Mouse (Mus musculus) 416B (cell line): ENCODE measurements around the gene Btbd11.

Source experiments
- DNase-seq: peaks from one replicate; pipeline ENCODE4 v3.0.0; 2011; ENCODE audit warnings: low read depth

Gene Btbd11

DNA sequence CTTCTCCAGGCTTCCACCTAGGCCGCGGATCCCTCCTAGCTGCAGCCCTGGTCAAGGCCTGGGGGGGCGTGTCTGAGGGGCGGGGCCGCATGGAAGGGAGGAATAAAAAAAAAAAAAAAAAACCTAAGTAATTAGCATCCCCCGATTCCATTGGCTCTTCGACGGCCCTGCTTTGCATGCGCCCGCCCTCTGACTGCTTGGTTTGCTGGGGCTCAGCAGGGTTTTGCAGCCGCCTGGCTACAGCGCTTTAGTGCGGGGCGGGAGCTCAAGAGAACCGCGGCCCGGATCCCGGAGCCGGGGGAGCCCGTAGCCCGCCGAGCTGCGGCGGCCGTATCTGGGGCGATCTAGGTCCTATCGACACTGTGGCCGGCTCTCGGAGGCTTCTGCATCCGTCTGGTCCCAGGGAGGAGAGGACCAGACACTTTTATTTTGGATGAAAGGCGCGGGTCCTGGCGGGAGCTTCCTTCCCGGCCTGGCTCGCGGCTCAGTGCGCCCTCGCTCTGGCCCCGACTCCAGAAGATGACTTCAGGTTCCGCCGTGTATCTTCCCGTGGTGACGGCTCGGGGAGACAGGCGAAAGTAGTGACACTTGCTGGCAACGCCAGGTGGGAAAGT lies at the start of gene Btbd11:
Gene Btbd11 (plus strand): TSS at position 210 of the 614 bp plus-strand sequence.
- no peak for DNase-seq

DNA sequence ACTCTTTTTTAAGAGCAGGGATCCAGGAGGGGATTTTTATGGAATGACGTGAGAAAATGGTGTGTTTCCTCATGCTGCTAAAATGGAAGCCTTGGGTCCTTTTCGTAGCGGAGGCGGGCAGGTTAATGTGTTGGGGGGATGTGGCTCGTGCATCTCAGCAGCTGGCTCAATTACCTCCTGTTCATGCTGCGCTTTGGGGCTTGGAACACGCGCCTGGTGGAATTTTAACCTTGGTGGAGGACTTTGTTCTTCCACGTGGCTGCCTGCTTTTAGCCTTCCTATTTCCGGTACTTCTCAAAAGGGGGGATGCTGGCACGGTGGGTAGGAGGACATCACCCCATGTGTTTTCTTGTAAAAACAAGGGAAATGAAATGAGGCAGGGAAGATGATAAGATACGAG lies 47.9 kb upstream of the Btbd11 start:
- no peak for DNase-seq

DNA sequence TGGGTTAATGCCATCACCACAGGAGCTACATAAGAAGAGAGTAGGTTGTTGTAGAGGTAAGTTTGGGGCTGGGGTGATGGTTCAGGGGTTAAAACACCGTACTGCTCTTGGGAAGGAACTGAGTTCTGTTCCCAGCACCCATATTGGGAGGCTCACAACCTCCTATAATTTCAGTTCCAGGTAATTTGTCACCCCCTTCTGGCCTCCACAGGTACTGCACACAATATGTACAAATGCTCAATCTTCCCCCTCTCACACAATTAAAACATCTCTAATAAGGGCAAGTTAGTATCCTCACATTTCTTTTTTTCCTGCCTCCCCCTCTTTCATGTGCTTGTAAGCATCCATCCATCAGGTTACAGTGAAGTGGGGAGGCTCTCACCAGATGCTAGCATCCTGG lies 44.7 kb upstream of the Btbd11 start:
- peak; percentile 2 for DNase-seq

DNA sequence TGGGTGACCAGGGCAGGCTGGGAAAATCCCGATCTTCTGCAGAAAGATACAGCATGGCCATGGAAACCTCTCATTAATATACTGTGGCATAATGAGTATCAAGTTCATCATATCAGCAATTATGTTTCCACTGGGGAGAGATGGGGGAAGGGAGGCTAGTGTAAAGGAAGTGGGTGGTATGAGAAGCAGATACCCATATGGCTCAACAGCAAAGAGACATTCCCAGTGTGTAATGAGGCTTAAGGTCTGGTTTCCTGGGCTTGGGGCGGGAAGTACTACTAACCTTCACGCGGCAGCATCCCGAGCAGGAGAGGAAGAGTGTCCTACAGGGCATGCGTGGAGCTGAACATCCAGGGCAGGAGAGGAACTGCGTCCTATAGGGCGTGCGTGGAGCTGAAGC lies 39.4 kb upstream of the Btbd11 start:
- no peak for DNase-seq

DNA sequence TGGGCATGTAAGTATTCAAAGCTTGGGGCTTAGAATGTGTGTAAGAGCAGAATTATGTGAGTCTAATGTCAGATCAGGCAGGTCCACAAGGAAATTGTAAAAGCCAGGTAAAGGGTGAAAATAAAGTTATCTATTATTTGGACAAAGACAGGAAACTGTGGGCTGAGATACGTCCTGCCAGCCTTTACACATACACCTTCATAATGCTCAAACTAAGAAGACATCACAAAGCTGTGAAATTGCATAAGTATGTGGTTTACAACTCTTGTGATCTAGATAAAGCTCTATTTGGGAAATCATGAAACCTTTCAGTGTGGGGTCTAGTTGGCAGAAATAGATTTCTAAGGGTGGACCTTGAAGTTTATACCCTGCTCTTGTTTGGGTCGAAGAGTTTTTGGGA lies 34.1 kb upstream of the Btbd11 start:
- no peak for DNase-seq

DNA sequence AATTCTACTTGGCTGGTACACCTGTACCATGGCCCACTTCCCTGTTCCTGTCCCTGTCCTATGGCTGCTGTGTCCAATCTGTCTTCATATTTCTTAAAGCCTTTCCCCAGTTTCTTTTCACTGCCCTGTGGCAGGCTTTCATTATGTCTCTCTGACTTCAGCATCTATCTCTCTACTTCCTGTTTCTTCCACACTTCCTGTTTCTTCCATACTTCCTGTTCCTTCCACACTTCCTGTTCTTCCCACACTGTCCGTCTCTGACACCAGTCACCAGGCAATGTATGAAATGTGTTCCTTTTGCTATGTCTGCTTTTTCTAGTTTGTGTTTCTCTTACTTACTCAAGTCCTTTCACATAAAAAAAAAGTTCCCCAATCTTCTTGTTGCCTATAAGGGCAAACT lies 32.3 kb upstream of the Btbd11 start:
- no peak for DNase-seq

DNA sequence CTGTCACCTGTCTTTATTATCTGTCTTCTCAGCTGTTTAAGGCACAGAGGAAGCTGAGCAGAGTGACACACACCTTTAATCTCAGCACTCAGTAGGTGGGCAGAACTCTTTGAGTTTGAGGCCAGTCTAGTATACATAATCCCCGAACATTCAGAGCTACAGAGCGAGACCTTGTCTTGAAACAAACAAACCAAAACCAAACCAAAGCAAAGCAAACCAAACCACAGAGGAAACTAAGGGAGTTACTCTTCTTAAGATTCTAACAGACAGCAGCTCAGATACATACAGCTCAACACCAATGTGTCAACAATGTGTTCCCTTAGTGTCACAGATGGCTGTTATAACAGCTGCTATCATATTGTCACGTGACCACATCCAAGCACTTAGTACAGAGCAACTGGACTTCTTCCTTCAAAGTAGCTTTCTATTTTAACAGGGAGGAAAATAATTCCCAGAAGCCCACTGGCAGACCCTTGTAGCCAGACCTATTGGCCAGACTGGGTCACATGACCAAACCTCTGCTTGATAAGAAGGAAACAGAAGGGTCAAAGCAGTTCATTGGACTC lies 27.0 kb upstream of the Btbd11 start:
- DNase-seq: no peak

DNA sequence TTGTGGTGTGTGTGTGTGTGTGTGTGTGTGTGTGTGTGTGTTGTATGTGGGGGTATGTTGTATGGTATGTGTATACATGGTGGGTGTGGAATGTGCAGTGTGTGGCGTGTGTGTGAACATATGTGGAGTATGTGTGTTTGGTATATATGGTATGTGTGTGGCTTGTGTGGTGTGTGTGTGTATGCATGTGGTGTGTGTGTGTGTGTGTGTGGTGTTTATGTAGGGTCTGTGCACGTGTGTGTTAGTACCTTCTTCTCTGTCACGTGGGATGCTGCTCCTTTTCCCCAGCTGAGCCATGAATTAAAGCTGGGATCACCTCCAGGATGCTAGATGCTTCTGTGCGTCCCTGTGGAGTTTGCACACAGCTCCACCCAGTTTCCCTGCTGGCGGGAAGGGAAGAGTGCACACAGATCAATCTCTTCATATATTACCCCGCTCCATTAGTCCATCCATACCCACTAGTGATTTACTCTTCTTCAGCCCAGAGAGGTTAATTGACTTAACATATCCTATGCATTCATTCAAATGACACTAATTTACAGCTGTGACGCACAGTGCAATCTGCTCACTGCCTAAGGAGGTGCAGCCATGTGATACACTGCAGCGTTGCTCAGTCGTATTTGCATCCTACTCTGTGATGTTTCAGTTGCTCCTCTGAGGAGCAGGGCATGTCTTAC lies 23.7 kb upstream of the Btbd11 start:
- DNase-seq: no peak

DNA sequence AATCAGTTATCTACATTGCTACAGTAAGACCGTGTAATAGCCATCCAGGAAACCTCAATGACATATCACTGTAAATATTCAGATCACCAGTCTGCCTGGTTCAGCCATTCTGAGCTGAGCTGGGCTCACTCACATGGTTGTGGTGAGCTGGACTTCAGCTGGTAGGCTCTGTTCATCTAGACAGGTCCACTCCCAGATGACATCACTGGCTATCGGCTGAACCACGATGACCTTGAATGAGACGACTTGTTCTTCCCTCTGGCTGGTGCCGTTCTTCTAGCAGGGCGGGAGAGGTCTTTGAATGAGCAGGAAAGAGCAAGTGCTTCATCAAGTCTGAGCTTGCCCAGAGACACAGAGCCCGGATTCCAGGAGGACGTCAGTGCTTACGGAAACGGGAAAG lies 19.7 kb upstream of the Btbd11 start:
- DNase-seq: peak; percentile 46

DNA sequence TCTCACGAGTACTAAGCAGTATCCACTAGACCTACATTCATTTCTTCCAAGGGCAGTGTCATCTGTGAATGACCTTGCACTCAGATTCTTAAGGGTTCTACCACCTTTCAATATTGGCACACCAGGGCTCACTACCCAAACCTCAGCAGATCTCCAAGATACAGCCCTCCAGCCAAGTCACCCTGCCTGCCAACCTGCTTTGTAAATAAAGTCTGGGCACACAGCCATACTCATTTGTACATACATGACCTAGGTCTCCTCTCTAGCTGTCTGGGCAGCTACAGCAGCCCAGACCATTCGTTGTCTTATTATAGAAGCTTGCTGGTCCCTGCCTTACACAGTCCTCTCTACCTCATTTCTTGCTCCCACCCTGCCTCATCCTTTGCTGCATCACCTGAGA lies 15.3 kb upstream of the Btbd11 start:
- DNase-seq: no peak

DNA sequence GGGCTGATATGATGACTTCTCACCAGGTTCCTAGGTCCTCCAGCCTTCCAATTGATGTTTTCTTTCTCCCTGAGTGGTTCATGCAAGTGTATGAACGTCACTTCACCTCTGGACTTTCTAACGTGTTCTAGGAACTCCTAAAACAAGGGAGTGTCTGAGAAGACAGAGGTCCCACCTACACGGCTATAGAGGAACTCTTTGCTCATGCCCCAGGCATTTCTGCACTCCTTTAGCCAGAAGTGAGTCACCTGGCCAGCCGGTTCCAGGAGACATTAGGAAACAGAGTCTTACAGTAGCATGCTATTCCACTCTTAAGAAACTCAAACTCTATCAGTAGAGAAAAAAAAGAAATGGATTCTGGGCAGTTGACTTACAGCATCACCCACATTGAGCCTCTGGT lies 14.5 kb upstream of the Btbd11 start:
- DNase-seq: no peak

DNA sequence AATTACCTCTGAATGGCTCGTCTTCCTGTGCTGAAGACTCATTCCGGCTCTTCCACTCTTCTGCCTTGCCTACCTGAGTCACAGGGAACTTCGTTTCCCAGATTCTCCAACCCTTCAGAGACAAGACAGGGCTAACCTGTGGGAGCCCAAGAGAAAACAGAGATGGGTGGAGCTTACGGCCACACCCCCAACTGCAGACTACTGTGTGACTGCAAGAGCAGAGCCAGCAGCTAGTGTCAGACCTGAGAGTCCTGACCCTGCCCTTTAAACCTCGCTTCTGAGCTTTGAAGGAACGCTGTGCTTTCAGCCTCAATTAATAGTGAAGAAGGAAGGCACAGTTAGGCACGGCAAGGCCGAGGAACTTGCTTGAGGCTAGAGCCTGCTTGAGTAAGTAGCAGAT lies 7.6 kb upstream of the Btbd11 start:
- no peak for DNase-seq

DNA sequence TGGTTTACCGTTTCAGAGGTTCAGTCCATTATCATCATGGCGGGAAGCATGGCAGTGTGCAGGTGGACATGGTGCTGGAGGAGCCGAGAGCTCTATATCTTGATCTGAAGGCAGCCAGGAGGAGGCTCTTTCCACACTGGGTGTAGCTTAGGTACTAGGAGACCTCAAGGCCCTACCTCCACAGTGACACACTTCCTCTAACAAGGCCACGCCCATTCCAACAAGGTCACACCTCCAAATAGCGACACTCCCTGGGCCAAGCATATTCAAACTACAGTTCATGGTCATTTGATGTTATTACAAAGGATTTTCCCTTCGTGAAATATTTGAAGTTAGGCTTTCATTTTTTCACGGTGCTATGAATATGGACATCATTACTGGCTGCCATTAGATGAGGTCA lies 3.6 kb upstream of the Btbd11 start:
- no peak for DNase-seq

DNA sequence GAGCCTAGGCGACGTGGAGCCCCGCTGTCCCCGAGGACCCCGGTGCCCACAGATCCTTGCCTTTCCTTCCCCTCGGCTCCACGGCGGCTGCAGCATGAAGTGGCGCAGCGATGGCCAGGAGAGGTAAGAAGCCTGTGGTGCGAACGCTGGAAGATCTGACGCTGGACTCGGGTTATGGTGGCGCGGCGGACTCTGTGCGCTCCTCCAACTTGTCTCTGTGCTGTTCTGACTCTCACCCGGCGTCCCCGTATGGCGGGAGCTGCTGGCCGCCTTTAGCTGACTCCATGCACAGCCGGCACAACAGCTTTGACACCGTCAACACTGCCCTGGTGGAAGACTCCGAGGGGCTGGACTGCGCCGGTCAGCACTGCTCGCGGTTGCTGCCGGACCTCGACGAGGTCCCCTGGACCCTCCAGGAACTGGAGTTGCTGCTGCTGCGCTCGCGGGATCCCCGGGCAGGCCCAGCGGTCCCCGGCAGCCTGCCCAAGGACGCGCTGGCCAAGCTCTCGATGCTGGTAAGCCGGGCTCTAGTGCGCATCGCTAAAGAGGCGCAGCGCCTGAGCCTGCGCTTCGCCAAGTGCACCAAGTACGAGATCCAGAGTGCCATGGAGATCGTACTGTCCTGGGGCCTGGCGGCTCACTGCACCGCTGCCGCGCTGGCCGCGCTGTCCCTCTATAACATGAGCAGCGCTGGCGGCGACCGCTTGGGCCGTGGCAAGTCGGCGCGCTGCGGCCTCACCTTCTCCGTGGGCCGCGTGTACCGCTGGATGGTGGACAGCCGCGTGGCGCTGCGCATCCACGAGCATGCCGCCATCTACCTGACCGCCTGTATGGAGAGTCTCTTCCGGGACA lies 831 bp downstream of the Btbd11 start:
- DNase-seq: no peak

DNA sequence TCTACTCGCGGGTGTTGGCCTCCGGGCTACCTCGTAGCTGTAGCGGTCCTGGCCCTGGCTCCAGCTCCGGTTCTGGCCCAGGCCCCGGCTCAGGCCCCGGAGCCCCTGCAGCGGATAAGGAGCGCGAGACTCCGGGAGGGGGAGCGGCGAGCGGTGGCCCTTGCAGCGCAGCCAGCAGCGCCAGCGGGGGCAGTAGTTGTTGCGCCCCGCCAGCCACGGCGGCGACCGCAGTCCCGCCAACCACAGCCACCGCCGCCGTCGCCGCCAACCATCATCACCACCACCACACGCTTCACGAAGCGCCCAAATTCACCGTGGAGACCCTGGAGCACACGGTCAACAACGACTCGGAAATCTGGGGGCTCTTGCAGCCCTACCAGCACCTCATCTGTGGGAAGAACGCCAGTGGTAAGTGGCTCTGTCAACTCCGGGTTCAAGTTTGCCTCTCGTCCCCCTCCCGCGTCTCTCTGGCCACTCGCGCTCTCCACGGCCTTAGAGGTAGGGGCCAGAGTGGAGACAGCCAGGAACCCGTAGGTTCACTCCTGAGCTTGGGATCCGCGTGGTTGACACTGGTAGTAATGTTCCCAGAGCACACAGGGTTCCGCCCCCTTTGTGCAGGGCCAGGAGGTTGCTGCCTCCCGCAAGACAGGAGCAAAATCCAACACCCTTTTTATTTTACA lies 1.6 kb downstream of the Btbd11 start:
- DNase-seq: no peak

DNA sequence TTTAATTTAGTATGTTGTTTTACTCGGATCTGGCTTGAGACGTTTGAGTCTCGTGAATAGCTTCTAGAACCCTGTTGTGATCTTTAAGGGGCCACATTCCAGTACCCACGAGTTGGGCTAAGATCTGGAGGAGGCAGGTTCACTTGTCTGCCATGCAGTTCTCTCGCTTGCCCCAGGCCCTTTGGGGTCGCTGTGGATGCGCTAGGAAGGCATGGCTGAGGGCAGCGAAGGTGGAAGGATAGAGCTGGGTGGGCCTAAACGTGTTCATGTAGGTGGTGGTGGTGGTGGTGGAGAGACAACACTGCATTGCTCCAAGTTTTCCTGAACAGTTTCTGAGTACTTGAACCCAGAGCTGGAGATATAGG lies 2.1 kb downstream of the Btbd11 start:
- no peak for DNase-seq

DNA sequence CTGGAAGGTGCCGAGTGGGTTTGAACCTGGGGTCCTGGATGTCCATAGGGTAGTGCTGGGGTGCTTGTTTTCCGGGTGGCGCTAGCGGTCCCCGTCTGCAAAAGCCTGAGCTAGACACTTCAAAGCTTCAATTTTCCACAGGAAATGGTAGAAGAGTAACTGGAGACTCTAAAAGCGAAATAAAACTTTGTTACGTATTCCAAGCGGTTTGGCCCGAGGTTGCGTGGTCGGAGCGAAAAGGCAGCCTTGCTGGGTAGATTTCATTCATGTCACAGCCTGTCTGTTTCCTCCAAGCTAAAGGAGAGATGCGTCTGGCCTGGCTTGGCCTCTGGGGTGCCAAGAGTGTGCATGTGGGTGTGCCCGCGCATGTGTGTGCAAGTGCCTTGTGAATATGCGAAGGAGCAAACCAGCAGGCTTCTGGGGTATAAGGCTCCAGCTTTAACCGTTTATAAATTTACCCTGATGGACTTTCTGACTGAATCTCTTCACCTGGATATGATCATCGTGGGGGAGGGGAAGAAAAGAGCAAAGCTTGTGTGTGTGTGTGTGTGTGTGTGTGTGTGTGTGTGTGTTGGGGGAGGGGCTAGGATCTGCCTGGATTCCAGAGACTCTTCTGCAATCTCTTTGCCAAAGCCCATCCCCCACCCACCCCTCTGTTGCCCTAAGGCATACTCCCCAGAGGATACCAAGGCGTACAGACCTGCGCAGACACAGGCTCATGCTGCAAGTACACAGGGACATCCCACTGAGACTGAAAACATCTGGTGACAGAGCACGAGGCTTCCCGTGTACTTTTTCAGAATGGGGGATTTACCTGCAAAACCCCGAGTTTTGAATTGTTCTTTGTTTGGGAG lies 2.9 kb downstream of the Btbd11 start:
- DNase-seq: no peak

DNA sequence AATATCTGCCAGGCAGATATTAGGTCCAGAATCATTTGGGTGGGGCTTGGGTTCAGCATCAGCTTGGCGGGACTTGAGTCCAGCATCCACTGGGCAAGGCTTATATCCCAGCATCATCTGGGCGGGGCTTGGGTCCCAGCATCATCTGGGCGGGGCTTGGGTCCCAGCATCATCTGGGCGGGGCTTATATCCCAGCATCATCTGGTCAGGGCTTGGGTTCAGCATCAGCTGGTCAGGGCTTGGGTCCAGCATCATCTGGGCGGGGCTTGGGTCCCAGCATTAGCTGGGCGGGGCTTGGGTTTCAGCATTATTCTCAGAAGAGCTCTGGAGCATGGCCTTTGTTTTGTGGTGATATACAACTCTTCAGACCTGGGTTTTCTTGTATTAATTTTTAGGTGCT lies 6.4 kb downstream of the Btbd11 start:
- DNase-seq: no peak

DNA sequence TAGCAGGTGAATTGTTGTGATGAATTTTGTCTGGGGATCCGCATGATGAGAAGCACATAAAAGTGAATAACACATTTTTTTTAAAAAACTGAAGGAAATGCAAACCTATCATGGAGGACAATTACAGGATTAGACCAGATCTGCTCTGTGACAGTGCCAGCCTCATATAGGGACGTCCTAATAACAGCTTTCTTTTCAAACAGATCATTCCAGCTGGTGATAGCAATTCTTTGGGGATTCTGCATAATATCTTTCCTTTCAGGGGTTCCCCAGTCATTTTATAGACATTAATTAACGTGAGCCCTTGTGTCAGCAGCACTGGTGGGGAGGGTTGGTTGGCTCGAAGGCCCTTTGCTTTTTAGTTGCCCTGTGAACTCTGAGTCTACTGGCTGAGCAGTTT lies 7.9 kb downstream of the Btbd11 start:
- DNase-seq: no peak

DNA sequence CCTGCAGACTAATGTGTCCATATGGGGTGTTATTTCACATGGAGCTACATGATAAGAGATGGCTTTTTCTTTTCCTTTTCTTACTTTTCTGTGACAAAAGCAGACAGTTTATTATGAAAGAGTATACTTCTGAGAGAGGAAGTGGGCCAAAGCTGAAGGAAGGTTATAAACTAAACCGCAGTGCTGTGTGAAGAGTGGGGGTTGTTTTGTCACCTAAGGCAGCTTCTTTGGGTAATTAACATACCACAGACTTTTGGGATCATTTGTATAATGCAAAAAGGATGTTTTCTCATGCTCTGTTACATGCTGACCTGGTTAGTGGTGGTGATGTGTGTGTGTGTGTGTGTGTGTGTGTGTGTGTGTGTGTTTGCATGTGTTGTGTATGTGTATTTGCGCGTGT lies 24.5 kb downstream of the Btbd11 start:
- DNase-seq: no peak

DNA sequence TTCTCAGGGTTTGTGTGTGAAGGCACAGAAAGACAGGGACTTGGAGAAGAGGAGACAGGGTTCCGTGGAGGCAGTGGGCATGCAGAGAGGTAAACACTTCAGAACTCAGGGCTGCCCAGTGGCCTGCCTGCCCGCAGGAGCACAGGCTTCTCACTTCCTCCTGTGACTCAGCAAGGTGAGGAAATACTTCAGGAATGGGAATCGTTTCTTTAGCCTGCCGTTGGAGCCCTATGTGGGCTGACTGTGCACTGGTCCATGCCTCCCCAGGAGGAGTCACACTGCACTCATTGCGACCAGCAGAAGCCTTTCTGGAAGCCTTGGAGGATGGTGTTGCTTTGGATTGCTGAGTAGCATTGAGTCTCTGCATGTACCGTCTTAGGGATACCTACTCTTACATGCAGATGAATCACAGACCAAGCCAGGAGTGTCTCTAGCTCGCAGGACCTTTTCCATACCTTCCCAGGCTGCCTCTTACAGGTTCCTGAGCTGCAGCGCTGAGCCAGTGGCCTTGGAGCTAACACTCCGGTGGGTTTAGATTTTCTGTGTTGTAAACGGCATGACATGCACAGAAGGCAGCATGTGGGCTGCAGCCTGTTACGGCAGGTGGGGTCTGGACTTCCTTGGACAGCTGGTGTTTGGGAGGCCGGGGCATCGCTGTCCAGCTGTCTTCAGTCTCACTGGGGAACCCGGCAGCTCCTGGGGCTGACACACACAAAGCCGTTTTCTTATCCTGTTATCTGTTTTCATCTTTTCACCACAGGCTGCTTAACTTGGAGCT lies 34.4 kb downstream of the Btbd11 start:
- DNase-seq: no peak
